Mouse (Mus musculus) heart, postnatal 0 days (tissue): ENCODE results near the gene Gm20431. TPM values are rescaled to one million over a fixed set of nuclear protein-coding genes. Genes with fewer than 3 reads are reported as not detected.

Source experiments
- ATAC-seq: fragments of 200-750 bp; cut with Nextera tagmentation; 2 replicates; pipeline ENCODE4 v1.8.0; 2017; ENCODE audit warnings: low read depth, moderate number of reproducible peaks, moderate library complexity; ENCODE audit not compliant: insufficient read depth
- DNase-seq: peaks from one replicate; pipeline ENCODE4 v3.0.0-alpha.2; 2016; ENCODE audit warnings: low spot score
- H3K27ac ChIP-seq: fragments of 300-500 bp; sonication (generic); 2 replicates; pipeline ENCODE4 v1.5.1; 2014; ENCODE audit warnings: low read depth, mild to moderate bottlenecking
- H3K27me3 ChIP-seq: fragments of 300-500 bp; sonication (generic); 2 replicates; pipeline ENCODE4 v1.6.1; 2014; ENCODE audit warnings: low read length, mixed read lengths; ENCODE audit not compliant: control insufficient read depth, insufficient read depth
- H3K36me3 ChIP-seq: fragments of 300-500 bp; sonication (generic); replicated peaks from 2 replicates; pipeline ENCODE4 v1.6.1; 2014; ENCODE audit warnings: low read length, mixed read lengths; ENCODE audit not compliant: control insufficient read depth, insufficient read depth
- H3K4me1 ChIP-seq: fragments of 300-500 bp; sonication (generic); 2 replicates; pipeline ENCODE4 v1.6.1; 2014; ENCODE audit warnings: antibody characterized with exemption; ENCODE audit not compliant: control insufficient read depth, insufficient read depth
- H3K4me2 ChIP-seq: fragments of 300-500 bp; sonication (generic); 2 replicates; pipeline ENCODE4 v1.6.1; 2014; ENCODE audit warnings: low read depth, mild to moderate bottlenecking, low read length, moderate library complexity
- H3K4me3 ChIP-seq: fragments of 300-500 bp; sonication (generic); 2 replicates; pipeline ENCODE4 v1.5.1; 2014; ENCODE audit warnings: low read depth, low read length
- H3K9ac ChIP-seq: fragments of 300-500 bp; sonication (generic); replicated peaks from 2 replicates; pipeline ENCODE4 v1.6.1; 2014; ENCODE audit warnings: low read depth, low read length, mixed read lengths
- H3K9me3 ChIP-seq: fragments of 300-500 bp; sonication (generic); replicated peaks from 2 replicates; pipeline ENCODE4 v1.6.1; 2016; ENCODE audit warnings: low read length; ENCODE audit not compliant: control insufficient read depth
- CTCF ChIP-seq: IDR thresholded peaks from 2 replicates; pipeline ENCODE4 v1.5.1; 2016; ENCODE audit warnings: antibody characterized with exemption, control low read depth, low read depth
- EP300 ChIP-seq: IDR thresholded peaks from 2 replicates; pipeline ENCODE4 v1.6.1; 2016; ENCODE audit warnings: antibody characterized with exemption, low read depth
- WGBS: fragments of 180-500 bp; shearing (Covaris S2); extraction: QIAGEN DNeasy Blood & Tissue Kit; methylation state at CpG from one replicate; pipeline ENCODE4 v1.1.7; 2014; 5-methylcytosine and 5-hydroxymethylcytosine counted together
- polyA plus RNA-seq: library from polyadenylated mRNA; unstranded; fragments of >200 nt; fragmentation: Nextera tagmentation; extraction: Ambion mirVana; gene quantifications from 2 replicates; pipeline ENCODE4 v1.2.1, GENCODE M21; 2015
- total RNA-seq: library from RNA; depleted of rRNA; stranded (reverse); fragments of >200 nt; gene quantifications from 2 replicates; pipeline ENCODE4 v1.2.3, GENCODE M21; 2014; ENCODE audit warnings: low replicate concordance

Gene Gm20431
- total and polyA plus RNA-seq, 2 experiments from 2014 or later: 5.1 to 5.8 TPM

- Histone ChIP-seq H3K27me3 (no peaks in the 10 kb centered on the region), H3K9me3 (no peaks in the 10 kb centered on the region), H3K4me2 (no peak overlapping the region), H3K4me1 (no peaks in the 10 kb centered on the region), H3K36me3 (no peaks in the 10 kb centered on the region), H3K4me3 (no peak overlapping the region), H3K27ac (no peak overlapping the region), H3K9ac (no peak overlapping the region)
- ATAC-seq (no peak), DNase-seq (peak; percentile 71)
- TF ChIP-seq CTCF (peak; percentile 100), EP300 (no peak)
- WGBS: 7% methylated on average over 8 of the region's 8 CpGs
Measured at GRCm38 (mm10) chr2:167685137-167685536, 23.8 kb upstream of the Gm20431 start.

DNA sequence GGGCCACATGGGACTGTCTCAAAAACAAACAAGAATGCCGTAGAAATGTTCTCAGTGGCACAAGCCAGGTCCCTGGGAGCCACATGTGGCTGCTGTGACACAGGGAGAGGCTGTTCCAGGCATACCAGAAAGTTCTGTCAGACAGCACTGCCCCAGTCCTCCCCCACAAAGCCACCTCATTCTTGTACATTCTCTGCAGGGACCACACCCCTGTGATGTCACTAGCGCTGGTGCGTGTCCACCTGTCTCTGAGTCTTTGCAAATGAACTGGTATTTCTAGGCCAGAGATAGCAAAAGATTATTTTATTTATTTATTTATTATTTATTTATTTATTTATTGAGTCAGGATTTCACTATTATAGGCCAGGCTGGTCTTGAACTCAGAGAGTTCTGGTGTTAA is 22.4 kb upstream of the Gm20431 start:
- H3K36me3 ChIP-seq: no peaks in the 10 kb centered on the region
- H3K4me2 ChIP-seq: no peak overlapping the region
- WGBS: 76% methylated on average over 3 of the region's 3 CpGs
- H3K9me3 ChIP-seq: no peaks in the 10 kb centered on the region
- no peak overlapping the region for H3K9ac ChIP-seq
- no peak for DNase-seq
- TF ChIP-seq CTCF: no peak
- no peak for TF ChIP-seq EP300
- H3K4me3 ChIP-seq: no peak overlapping the region
- H3K4me1 ChIP-seq: no peaks in the 10 kb centered on the region
- H3K27ac ChIP-seq: no peak overlapping the region
- no peak for ATAC-seq
- H3K27me3 ChIP-seq: no peaks in the 10 kb centered on the region

- ATAC-seq (no peak), DNase-seq (peak; percentile 36)
- H3K4me3 ChIP-seq: no peak overlapping the region
- no peaks in the 10 kb centered on the region for H3K27me3 ChIP-seq
- no peaks in the 10 kb centered on the region for H3K9me3 ChIP-seq
- no peak overlapping the region for H3K4me2 ChIP-seq
- TF ChIP-seq CTCF: peak; percentile 57
- TF ChIP-seq EP300: no peak
- no peaks in the 10 kb centered on the region for H3K4me1 ChIP-seq
- H3K36me3 ChIP-seq: no peaks in the 10 kb centered on the region
- H3K27ac ChIP-seq: no peak overlapping the region
- H3K9ac ChIP-seq: no peak overlapping the region
- 58% methylated on average over 5 of the region's 5 CpGs for WGBS
Measured at GRCm38 (mm10) chr2:167680657-167681056, 19.4 kb upstream of the Gm20431 start.

GRCm38 (mm10) chr2:167679902-167680430 is 18.7 kb upstream of the Gm20431 start:
- TF ChIP-seq EP300: no peak
- TF ChIP-seq CTCF: peak; percentile 94
- Histone ChIP-seq H3K36me3 (no peaks in the 10 kb centered on the region), H3K4me1 (no peaks in the 10 kb centered on the region), H3K27me3 (no peaks in the 10 kb centered on the region), H3K4me2 (no peak overlapping the region), H3K27ac (no peak overlapping the region), H3K9me3 (no peaks in the 10 kb centered on the region), H3K4me3 (no peak overlapping the region), H3K9ac (no peak overlapping the region)
- ATAC-seq (peak; percentile 81), DNase-seq (peak; percentile 70)
- 3% methylated on average over 13 of the region's 13 CpGs for WGBS

GRCm38 (mm10) chr2:167678600-167678999 is 17.3 kb upstream of the Gm20431 start:
- no peak for TF ChIP-seq EP300
- no peak for TF ChIP-seq CTCF
- WGBS: 48% methylated on average over 5 of the region's 5 CpGs
- no peak overlapping the region for H3K9ac ChIP-seq
- no peaks in the 10 kb centered on the region for H3K36me3 ChIP-seq
- no peaks in the 10 kb centered on the region for H3K9me3 ChIP-seq
- no peaks in the 10 kb centered on the region for H3K27me3 ChIP-seq
- no peak overlapping the region for H3K4me2 ChIP-seq
- ATAC-seq: no peak
- no peak overlapping the region for H3K27ac ChIP-seq
- DNase-seq: no peak
- H3K4me1 ChIP-seq: no peaks in the 10 kb centered on the region
- H3K4me3 ChIP-seq: no peak overlapping the region

- no peaks in the 10 kb centered on the region for H3K9me3 ChIP-seq
- H3K36me3 ChIP-seq: no peaks in the 10 kb centered on the region
- H3K4me2 ChIP-seq: no peak overlapping the region
- TF ChIP-seq CTCF (peak; percentile 74), EP300 (no peak)
- H3K4me1 ChIP-seq: no peaks in the 10 kb centered on the region
- DNase-seq (peak; percentile 57), ATAC-seq (peak; percentile 40)
- H3K4me3 ChIP-seq: no peak overlapping the region
- H3K27ac ChIP-seq: no peak overlapping the region
- H3K9ac ChIP-seq: no peak overlapping the region
- WGBS: 44% methylated on average over 14 of the region's 14 CpGs
- no peaks in the 10 kb centered on the region for H3K27me3 ChIP-seq
Measured at GRCm38 (mm10) chr2:167675120-167675909, 14.0 kb upstream of the Gm20431 start.
